Mouse (Mus musculus) forebrain, postnatal 0 days (tissue): ENCODE results near the gene Pla2g4b. TPM values are rescaled to one million over a fixed set of nuclear protein-coding genes. Genes with fewer than 3 reads are reported as not detected.

Experiments used
- ATAC-seq: fragments of 200-750 bp; cut with Nextera tagmentation; 2 replicates; pipeline ENCODE4 v1.8.0; 2017; ENCODE audit warnings: mild to moderate bottlenecking, moderate library complexity
- DNase-seq: peaks from one replicate; pipeline ENCODE4 v3.0.0-alpha.2; 2015
- H3K27ac ChIP-seq: fragments of 300-500 bp; sonication (generic); 2 replicates; pipeline ENCODE4 v1.5.1; 2014; ENCODE audit warnings: low read depth, mild to moderate bottlenecking, antibody characterized with exemption, low read length, moderate library complexity, mixed read lengths
- H3K27me3 ChIP-seq: fragments of 300-500 bp; sonication (generic); 2 replicates; pipeline ENCODE4 v1.6.1; 2014; ENCODE audit warnings: mild to moderate bottlenecking, low read length, mixed read lengths; ENCODE audit not compliant: insufficient read depth
- H3K36me3 ChIP-seq: fragments of 300-500 bp; sonication (generic); 2 replicates; pipeline ENCODE4 v1.6.1; 2014; ENCODE audit warnings: mild to moderate bottlenecking, moderate library complexity; ENCODE audit not compliant: insufficient read depth
- H3K4me1 ChIP-seq: fragments of 300-500 bp; sonication (generic); 2 replicates; pipeline ENCODE4 v1.6.1; 2014; ENCODE audit warnings: antibody characterized with exemption; ENCODE audit not compliant: insufficient read depth
- H3K4me2 ChIP-seq: fragments of 300-500 bp; sonication (generic); 2 replicates; pipeline ENCODE4 v1.6.1; 2014; ENCODE audit warnings: low read depth, mild to moderate bottlenecking, moderate library complexity
- H3K4me3 ChIP-seq: fragments of 300-500 bp; sonication (generic); 2 replicates; pipeline ENCODE4 v1.5.1; 2014; ENCODE audit warnings: low read depth, low read length, mixed read lengths
- H3K9ac ChIP-seq: fragments of 300-500 bp; sonication (generic); 2 replicates; pipeline ENCODE4 v1.6.1; 2014; ENCODE audit warnings: mild to moderate bottlenecking
- H3K9me3 ChIP-seq: fragments of 300-500 bp; sonication (generic); 2 replicates; pipeline ENCODE4 v1.6.1; 2016; ENCODE audit warnings: low read length
- CTCF ChIP-seq: sonication (generic); IDR thresholded peaks from 2 replicates; pipeline ENCODE4 v1.5.1; 2016; ENCODE audit warnings: antibody characterized with exemption, control low read depth, low read depth
- WGBS: fragments of 180-500 bp; shearing (Covaris S2); extraction: QIAGEN DNeasy Blood & Tissue Kit; methylation state at CpG from one replicate; pipeline ENCODE4 v1.1.7; 2014; 5-methylcytosine and 5-hydroxymethylcytosine counted together
- polyA plus RNA-seq: library from polyadenylated mRNA; unstranded; fragments of >200 nt; fragmentation: Nextera tagmentation; extraction: Ambion mirVana; gene quantifications from 2 replicates; pipeline ENCODE4 v1.2.1, GENCODE M21; 2015
- total RNA-seq: library from RNA; depleted of rRNA; stranded (reverse); fragments of >200 nt; gene quantifications from 2 replicates; pipeline ENCODE4 v1.2.3, GENCODE M21; 2014

Pla2g4b gene
- total and polyA plus RNA-seq, 2 experiments from 2014 or later, result 0.13 to 11.1 TPM

DNA sequence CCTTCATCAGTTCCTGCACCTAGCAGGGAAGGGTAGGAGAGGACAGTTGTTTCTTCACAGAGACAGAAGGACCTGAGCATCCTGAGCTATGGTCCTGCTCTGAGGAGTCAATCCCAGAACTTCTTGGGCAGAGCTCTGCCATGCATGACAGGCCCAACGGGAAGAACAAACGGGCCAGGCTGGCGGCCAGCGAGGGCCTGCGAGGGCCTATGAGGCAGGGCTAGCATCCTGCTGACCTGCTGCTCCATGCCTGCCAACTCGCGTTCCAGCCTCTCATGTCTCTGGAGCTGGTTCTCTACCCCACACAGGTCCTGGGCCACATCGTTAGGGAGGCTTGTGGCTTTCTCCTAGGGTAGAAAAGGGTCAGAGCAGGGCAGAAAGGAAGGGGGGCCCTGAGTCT, 29.0 kb downstream of the Pla2g4b start:
- H3K4me3 ChIP-seq, result no peak overlapping the region
- no peaks in the 10 kb centered on the region for H3K27me3 ChIP-seq
- WGBS, result 84% methylated on average over 8 of the region's 8 CpGs
- ATAC-seq (no peak), DNase-seq (no peak)
- no peaks in the 10 kb centered on the region for H3K9me3 ChIP-seq
- no peaks in the 10 kb centered on the region for H3K4me1 ChIP-seq
- no peak overlapping the region for H3K4me2 ChIP-seq
- no peak overlapping the region for H3K9ac ChIP-seq
- no peak for TF ChIP-seq CTCF
- H3K36me3 ChIP-seq, result no peaks in the 10 kb centered on the region
- H3K27ac ChIP-seq, result no peak overlapping the region

DNA sequence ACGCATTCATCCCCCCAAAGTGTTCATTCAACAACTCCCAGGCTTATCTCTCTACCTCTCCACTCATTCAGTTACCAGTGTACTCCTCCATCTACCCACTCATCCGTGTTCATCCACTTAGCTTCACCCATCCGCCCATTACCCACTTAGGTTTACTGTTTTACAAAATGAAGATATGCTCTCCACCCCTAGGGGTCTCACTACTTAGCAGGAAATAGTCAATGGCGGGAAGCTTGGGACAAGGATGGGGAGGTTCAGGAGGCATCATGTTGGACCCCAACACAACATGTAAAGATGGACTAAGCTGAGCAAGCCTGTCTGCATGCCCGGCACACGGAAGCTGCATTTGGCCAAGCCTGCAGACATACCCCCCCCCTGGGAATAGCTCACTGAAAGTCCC, 31.4 kb downstream of the Pla2g4b start:
- Histone ChIP-seq H3K4me1 (peaks cover 4% of the 10 kb centered on the region; the same call in 1 of the 2 replicates), H3K27ac (no peak overlapping the region), H3K4me2 (no peak overlapping the region), H3K9me3 (no peaks in the 10 kb centered on the region), H3K36me3 (no peaks in the 10 kb centered on the region), H3K4me3 (no peak overlapping the region), H3K9ac (no peak overlapping the region), H3K27me3 (no peaks in the 10 kb centered on the region)
- DNase-seq (no peak), ATAC-seq (no peak)
- peak; percentile 32; the same call in 1 of the 2 replicates for TF ChIP-seq CTCF
- 87% methylated on average over 6 of the region's 6 CpGs for WGBS

DNA sequence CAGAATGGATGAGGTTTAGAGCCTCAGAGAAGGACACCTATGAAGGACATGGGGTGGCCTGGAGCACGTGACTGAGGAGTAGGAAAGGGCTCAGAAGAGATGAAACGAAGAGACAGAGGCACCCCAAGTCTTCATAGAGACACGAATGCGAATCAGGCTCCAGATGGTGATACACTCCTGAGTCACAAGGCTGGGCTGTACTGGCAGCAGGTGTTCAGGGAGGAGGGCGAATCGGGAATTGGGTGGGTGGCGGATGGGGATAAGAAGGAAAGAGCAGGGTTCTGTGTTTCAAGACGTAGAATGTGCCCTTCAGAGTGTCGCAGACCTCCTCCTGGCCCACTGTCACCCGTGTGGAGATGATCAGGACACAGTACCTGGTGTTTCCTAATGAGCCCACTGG, 32.0 kb downstream of the Pla2g4b start:
- DNase-seq (no peak), ATAC-seq (no peak)
- Histone ChIP-seq H3K9ac (no peak overlapping the region), H3K36me3 (no peaks in the 10 kb centered on the region), H3K4me1 (peaks cover 4% of the 10 kb centered on the region; the same call in 1 of the 2 replicates), H3K9me3 (no peaks in the 10 kb centered on the region), H3K4me3 (no peak overlapping the region), H3K4me2 (no peak overlapping the region), H3K27me3 (no peaks in the 10 kb centered on the region), H3K27ac (no peak overlapping the region)
- WGBS, result 95% methylated on average over 10 of the region's 10 CpGs
- no peak for TF ChIP-seq CTCF

DNA sequence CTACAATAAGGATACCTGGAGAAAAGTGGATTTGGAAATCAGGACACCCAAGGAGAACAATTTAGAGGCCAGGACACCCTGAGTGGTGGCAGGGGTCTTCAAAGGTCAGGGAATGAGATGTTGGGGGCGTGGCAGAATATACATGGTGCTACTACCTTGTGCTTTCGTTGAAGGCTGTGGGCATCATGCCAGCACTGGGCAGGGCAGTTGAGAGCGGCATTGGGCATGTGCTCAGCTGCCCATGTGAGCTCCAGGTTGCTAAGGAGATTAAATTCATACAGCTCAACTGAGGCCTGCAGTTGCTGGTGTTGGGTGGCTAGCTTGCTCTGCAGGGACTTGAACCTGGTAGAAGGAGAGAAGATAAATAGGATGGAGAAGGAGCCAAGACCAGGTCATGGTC, 33.0 kb downstream of the Pla2g4b start:
- 72% methylated on average over 3 of the region's 3 CpGs for WGBS
- no peak for ATAC-seq
- peaks cover 4% of the 10 kb centered on the region; the same call in 1 of the 2 replicates for H3K4me1 ChIP-seq
- DNase-seq, result no peak
- no peak overlapping the region for H3K9ac ChIP-seq
- H3K27me3 ChIP-seq, result no peaks in the 10 kb centered on the region
- no peaks in the 10 kb centered on the region for H3K36me3 ChIP-seq
- TF ChIP-seq CTCF, result no peak
- H3K9me3 ChIP-seq, result no peaks in the 10 kb centered on the region
- no peak overlapping the region for H3K27ac ChIP-seq
- H3K4me3 ChIP-seq, result no peak overlapping the region
- no peak overlapping the region for H3K4me2 ChIP-seq

DNA sequence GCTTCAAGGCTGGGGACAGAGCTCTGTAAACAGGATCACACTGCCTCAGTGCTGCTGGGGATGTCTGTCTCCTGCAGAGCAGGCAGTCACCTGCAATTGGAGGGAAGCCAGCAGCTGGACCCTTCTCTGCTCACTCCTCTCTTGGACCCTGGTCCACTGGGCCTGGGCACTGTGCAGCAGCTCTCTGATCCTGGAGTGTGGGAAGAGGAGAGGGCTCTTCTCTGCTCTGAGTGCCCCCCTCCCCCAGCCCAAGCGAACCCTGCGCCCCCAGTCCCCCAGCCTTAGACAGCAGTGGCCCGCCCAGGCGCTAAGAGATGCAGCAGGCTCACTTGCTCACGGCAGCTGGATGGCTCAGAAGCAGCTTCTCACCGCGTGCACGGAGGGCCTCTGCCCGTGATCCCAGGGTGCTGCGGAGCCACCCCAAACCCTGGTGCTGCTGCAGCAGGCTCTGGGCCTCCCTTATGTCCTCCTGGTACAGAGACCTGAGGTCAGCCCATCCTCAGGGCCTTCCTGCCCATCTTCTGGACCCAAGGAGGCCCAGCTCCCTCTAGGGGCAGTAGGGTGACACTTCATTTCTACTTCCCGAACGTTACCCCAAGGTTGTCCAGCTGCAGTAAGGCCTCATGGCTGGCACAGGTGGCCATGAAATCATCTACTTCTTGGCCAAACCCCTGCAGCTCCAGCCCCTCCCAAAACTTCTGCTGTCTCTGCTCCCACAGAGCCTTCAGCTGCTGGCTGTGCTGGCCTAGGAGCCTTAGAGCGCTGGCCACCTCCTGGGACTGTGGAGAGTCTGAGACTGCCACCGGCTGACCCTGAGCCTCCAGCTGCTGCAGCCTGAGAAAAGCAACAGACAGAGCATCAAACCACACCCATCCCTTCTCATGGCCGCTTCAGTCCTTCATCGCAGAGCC, 35.6 kb downstream of the Pla2g4b start:
- Histone ChIP-seq H3K9me3 (no peaks in the 10 kb centered on the region), H3K4me3 (no peak overlapping the region), H3K27ac (no peak overlapping the region), H3K27me3 (no peaks in the 10 kb centered on the region), H3K4me2 (no peak overlapping the region), H3K9ac (no peak overlapping the region), H3K4me1 (peaks cover 4% of the 10 kb centered on the region; the same call in 1 of the 2 replicates), H3K36me3 (no peaks in the 10 kb centered on the region)
- 44% methylated on average over 16 of the region's 16 CpGs for WGBS
- peak; percentile 70 for TF ChIP-seq CTCF
- DNase-seq, result peak; percentile 31
- peak; percentile 50 for ATAC-seq

DNA sequence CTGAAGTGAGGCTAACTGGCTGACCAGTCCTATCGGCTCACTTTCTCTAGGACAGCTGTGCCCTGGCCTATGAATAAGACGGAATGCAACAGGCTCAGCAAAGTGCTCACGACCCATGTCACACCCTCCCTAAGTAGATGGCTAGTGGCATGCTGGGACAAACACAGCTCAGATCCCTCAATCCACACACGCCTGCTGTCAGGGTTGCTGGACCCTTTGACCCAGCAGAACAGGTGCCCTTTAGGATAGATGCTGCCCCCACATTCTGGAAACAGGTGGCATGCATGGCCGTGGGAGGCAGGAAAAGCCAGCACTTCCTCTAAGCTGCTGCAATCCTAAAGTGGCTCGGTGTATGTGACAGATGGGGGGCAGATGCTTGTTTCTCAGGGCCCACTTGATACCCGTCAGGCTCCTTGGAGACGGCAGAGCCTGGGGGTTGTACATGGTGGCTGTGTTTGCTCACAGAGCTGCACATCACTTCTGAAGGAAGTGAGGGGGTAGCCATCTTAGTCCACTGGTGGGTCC, 36.3 kb downstream of the Pla2g4b start:
- H3K9ac ChIP-seq, result no peak overlapping the region
- 62% methylated on average over 8 of the region's 8 CpGs for WGBS
- H3K9me3 ChIP-seq, result no peaks in the 10 kb centered on the region

DNA sequence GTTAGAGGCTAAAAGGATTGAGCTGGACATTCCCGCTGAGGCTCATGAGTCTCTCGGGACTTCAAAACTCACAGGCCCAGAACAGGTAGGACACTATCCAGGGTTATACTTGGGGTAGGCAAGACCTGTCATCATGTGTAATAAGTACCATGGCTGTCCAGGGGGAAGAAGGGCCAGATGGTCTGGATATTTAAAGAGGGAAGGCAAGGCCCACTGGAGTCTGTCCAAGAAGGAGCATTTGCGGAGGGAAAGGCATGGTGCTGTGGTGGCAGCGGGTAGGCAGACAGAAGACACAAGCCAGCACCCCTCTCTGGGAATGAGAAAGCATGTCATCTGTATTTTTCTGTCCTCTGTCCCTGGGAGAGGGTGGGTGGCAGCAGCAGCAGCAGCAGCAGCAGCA, 40.9 kb downstream of the Pla2g4b start:
- whole genome bisulfite sequencing, result 91% methylated on average over 4 of the region's 4 CpGs
- Histone ChIP-seq H3K27me3 (peaks cover 10% of the 10 kb centered on the region), H3K9me3 (no peaks in the 10 kb centered on the region), H3K36me3 (no peaks in the 10 kb centered on the region), H3K4me3 (no peak overlapping the region), H3K4me2 (no peak overlapping the region), H3K9ac (no peak overlapping the region), H3K4me1 (no peaks in the 10 kb centered on the region; the same call in 1 of the 2 replicates), H3K27ac (no peak overlapping the region)
- no peak for TF ChIP-seq CTCF
- no peak for DNase-seq
- no peak for ATAC-seq

More for the DNA sequence above, 36.3 kb downstream of the Pla2g4b start:
- DNase-seq (peak; percentile 43), ATAC-seq (peak; percentile 64)
- TF ChIP-seq CTCF, result no peak
- H3K4me1 ChIP-seq, result peaks cover 4% of the 10 kb centered on the region; the same call in 1 of the 2 replicates
- H3K27ac ChIP-seq, result no peak overlapping the region
- H3K4me3 ChIP-seq, result no peak overlapping the region
- no peak overlapping the region for H3K4me2 ChIP-seq
- H3K36me3 ChIP-seq, result no peaks in the 10 kb centered on the region
- no peaks in the 10 kb centered on the region for H3K27me3 ChIP-seq
